Mouse (Mus musculus): Measurements from ENCODE around the gene Sdcbp2. TPM values are rescaled to one million over a fixed set of nuclear protein-coding genes. Genes with fewer than 3 reads are reported as not detected.
"Not testable (repeated sequence)": the region's sequence is repeated elsewhere in the genome, so short reads cannot be mapped to it uniquely, and the experiment has no call there.

The Sdcbp2 gene
- polyA plus RNA-seq, 2 experiments from 2014 or later = 99.8 to 108 TPM

DNA sequence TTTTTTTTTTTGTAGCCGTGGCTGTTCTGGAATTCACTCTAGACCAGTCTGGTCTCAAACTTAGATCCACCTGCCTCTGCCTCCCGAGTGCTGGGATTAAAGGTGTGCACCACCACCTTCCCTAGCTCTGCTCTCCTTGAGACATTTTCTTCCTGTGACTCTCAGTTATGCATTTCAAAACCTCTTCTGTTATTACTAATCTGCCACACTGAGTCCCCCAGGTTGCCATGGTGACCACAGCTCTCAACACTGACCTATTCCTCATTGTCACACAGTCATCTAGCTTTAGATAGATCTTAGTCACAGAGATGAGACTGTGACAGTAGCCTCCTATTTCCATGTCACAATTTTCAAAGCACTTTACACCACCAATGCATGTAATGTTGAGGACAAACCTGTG, 3.0 kb upstream of the Sdcbp2 start:
- peak; percentile 22 for ATAC-seq

DNA sequence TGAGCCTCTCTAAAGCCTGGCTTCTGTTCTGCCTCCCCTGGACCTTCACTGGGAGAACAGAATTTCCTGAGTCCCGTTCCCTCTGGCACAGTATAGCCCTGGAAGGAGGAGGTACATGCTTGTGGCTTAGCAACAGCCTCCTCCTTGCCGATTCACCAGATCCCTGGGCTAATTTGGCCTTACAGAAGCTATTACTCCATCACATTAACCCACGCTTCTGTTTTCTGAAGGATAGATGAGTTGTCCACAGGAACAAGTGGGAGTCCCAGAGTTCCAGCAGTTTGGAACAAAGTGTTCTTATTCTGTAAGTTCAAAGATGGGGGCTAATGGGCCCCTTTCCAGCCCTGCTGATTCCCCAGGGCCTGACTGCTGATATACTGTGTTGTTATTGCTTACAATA, 1.2 kb downstream of the Sdcbp2 start:
- ATAC-seq = no peak

DNA sequence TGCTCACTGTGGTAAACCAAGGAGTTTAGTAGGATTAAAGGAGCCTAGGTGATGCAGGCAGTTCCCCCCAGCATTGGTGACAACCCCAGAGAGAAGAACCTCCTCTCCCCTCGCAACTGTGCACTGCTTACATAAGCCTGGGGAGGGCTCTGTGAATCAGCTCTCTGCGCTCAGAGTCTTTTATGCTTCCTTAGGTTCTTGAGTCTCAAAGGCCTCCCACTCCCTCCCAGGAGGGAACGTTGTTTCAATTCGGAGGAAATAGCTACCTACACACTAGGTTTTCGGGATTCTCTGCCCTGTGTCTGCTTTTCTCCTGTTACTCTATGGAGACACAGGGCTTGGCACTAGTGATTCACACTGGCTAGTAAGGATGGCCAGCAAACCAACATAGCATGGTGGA, 2.2 kb downstream of the Sdcbp2 start:
- ATAC-seq = no peak

DNA sequence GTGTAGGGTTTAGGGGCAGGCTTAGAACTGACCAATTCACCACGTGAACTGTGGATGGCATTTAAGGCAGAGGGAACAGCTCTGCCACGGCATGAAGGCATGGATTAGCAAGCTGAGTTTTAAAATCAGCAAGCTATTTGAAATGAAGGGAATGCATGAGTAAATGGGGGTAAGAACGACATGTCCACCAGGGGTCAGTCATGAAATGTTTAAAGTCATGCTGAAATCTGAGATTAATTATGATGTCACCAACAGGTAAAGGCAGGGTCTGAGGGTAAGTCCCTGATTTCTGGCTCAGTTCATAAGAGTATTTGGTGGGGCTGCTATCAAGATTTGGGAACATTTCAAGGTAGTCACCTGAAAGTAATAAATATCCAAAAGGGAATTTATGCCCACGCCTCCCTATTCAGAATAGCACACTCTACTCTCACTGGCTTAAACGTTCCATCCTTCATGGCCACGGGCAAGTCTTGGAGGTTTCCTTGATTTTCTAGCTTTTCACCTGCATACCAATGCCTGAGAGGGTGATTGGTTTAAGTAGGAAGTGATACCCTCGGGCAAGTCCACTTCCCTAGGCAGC, 2.8 kb downstream of the Sdcbp2 start:
- ATAC-seq = no peak

DNA sequence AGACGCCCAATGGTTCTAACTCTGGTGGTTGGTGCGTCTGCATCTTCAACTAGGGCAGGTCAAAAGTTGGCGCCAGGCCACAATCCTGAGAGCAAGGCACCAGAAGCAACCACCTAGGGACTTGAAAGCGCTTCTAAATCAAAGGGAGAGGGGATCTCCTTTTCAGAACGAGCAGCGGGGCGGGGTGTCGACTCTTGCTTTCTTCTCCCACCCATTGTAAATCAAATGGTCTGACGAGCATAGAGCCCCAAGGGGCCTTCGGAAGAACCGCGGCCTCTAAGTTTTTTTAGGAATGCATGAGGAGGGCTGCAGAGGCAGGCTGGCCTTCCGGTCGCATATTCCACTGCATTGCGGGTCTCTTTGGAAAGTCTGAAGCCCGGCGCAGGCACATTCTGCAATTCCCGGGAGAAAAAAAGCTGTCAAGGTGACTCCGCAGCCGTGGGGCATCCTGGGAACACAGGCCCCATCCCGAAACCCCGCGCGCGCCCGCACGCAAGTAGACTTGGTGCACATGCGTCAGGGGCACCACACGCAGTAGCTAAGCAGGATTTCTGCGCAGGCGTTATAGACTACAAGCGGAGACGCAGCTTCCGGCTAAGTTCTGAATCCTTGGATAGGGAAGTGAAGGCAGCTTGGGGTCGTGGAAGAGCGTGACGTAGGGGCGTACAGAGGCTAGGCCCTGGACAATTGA, 3.4 kb downstream of the Sdcbp2 start:
- peak; percentile 66 for ATAC-seq

DNA sequence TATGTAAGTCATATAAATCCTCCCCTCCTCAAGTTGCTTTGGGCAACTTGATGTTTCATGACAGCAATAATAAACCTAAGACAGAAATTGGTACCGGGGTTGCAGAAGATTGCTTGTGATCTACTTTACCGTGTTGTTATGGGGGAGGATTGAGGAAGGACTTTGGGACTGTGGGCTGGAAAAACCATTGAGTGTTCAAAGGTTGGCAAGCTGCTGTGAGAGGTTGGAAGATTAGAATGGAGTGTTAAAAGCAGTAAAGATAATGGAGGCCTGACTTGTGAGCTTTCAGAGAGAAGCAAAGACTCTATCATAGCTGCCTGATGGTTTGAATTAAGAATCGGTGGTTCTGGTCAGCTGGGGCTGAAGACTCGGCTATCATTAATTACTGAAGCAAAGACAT, 6.8 kb downstream of the Sdcbp2 start:
- ATAC-seq = no peak

DNA sequence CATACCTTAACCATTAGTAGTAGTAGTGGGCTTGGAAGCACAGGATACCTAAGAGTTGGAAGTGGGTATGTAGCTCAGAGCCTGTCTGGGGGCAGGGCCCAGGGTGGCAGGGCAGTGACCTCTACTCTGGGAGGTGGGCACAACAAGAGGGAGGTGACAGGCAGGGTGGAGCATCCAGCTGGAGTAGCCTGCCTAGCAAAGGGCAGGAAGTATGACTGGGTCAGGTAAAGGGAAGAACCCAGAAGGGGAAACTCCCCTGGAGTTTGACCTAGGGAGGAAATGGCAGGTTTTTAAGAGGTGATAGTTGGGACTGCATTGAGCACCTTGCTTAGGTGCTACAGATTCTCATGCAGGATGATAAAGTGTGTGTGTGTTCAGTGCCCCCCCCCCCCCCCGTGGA, 8.5 kb downstream of the Sdcbp2 start:
- ATAC-seq = peak; percentile 63

DNA sequence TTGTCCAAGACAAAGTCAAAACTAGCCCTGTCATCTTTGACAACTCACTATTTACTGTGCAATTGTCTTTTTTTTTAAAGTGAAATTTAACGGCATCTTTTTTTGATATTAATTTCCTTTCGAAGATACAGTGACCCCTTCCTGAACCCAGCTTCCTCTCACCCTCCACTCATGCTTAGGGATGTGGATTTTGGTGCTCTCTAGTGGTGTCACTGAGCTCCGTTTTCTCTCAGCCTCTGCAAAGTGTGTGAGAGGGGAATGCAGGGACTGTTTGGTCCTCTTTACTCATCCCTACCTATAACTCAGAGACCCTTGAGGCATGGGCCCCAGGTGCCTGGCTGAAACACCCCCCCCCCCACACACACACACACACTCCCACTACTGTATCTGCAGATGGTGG, 13.5 kb downstream of the Sdcbp2 start:
- ATAC-seq = peak; percentile 44

DNA sequence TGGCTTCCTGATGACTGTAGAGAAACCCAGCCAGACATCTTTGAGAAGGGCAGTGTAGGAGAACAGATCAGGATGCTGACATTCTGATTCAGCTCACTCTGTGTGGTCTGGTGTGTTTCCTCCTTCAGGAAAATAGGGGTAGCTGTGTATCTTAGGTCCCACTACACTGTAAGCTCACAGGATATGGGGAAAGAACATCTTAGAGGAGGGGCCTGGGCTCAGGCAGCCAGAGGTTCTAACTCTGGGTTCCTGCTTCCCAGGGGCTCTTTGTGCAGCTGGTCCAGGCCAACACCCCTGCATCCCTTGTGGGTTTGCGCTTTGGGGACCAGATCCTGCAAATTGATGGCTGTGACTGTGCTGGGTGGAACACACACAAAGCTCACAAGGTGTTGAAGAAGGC, 14.4 kb downstream of the Sdcbp2 start:
- no peak for ATAC-seq

DNA sequence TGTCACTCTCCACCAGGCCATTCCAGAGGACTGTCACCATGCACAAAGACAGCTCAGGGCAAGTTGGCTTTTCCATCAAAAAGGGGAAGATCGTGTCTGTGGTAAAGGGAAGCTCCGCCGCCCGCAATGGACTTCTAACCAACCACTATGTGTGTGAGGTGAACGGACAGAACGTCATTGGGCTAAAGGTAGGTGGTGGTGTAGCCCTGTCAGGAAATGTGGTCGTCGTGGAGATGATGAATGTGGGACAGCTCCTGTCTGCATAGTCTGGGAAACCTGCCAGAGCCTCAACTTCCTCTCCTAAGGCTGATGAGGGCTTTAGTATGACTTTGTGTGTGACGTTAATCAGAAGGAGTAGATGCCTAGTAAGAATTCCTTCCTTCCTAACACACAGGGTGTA, 14.9 kb downstream of the Sdcbp2 start:
- no peak for ATAC-seq

DNA sequence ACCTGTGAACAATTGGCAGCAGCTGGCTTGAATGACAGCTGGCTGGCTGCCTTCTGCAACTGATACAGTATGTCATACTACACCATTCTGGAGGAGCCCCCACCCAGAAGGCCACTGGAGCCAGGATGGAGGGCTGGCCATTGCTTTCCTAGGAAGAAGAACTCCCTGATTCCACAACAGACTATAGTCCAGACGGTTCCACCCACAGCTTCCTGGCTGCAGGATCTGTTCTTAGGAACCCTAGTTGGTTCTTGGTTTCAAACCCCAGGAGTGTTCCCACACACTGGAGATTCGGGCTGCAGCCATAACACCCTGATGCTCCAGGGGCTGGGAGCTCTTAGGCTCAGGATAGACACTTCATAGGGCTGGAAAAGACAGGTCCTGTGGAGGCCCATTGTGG, 25.6 kb downstream of the Sdcbp2 start:
- ATAC-seq = no peak

DNA sequence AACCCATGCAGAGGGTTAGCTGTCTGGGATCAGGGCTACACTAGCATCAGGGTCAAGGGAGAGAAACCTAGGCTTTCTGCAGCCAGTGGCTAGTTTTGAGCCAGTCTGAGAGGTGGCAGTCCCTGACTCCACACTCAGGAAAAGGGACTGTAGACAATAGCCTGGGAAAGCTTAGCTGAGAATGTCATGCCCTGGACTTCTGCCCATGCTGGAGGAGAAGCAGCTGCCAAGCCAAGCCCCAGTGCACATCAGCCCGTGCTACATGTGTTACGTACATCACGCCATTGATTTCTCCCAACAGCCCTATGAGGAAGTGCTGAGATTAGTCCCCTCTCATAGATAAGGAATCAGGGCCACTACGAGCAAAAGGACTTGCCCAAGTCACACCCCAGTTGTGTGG, 29.7 kb downstream of the Sdcbp2 start:
- ATAC-seq = no peak

DNA sequence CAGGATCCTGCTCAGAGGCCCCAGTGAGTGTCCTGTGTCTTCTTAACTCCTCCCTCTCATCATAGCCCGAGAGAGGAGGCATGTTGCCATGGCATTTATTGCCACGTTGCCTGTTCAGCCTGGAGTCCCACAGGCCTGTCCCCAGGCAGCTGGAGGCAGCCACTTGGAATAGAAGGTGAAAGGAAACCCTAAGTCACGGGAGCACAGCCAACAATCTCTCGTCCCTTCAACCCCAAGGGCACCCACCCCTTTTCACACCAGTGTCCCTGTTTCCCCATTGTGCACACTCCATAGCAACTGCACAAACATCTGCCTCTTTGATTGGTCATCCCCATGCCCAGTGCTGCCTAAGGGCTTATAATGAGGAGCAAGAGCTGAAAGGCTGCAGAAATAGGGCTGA, 31.2 kb downstream of the Sdcbp2 start:
- no peak for ATAC-seq

DNA sequence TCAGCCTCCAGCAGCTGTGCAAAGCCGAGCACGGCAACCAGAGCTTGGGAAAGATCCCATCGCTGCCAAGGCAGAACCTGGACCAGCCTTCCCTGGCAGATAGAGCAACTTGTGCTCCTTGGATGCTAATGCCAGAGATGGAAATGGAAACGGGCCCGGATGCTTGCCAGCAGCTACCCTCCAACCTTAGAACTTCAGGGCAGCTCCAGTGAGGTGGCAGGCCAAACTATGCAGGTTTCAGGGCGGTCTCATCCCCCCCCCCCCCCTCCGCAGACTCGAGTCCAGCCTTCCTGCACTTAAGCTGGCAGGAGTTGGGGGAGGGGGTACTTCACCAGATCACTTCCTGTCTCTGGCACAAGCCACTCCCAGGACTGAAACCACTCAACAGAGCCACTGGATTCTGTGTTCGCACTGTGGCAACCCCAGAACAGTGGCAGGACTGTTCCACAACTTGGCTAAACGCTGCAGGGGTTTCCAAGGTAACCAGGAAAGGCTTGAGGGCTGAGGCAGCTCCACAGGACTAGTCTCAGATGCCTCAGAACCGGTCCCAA, 33.1 kb downstream of the Sdcbp2 start:
- ATAC-seq = peak; percentile 64

DNA sequence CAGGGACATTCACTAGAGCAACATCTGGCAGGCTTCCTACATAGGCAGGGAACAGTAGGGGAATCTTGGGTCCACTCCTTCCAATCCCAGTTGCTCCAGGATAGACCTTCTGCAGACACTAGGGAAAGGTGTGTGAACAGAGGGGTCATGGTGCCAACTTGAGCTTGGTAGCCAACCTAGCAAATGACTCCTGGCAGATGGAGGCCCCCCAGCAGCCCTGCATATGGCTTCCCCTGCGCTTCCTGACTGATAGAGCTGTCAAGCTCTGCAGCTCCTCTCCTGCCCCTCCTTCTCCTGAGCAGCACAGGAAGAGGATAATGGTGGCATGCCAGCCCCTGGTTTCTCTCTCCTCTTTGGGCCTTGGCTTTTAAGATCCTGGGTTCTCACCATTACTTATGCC, 36.0 kb downstream of the Sdcbp2 start:
- no peak for ATAC-seq

DNA sequence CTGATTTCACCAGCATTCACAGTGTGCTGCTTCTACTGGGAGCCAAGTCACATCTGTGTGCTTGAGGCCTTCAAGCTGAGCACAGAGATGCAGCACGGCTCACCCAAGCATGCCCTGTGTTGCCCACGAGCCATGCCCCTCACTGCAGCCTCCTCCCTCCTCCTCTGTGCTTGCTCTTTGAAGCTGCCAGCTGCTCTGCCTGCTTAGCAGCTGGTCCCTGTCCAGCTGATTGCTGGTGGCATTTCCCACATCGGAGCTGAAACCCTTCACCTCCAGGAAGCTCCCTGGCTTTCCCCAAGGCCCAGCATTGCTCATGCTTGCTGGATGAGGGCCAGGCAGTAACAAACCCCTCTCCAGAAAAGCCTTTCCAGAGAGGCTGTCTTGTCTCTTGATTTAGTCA, 37.6 kb downstream of the Sdcbp2 start:
- no peak for ATAC-seq

DNA sequence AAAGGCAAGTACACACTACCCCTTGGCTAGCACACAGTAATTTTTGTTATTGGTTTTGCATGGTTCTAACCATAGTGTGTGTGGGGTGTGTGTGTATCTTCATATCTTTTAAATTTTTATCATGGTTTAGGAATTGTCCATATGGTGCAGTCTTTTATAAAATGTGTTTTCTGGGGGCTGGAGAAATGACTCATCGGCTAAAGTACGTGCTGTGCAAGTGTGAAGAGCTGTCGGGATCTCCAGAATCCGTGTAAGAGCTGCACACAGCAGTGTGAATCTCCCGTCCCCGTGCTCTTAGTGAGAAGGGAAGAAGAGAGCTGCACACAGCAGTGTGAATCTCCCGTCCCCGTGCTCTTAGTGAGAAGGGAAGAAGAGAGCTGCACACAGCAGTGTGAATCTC, 43.4 kb downstream of the Sdcbp2 start:
- ATAC-seq = not testable (repeated sequence)

DNA sequence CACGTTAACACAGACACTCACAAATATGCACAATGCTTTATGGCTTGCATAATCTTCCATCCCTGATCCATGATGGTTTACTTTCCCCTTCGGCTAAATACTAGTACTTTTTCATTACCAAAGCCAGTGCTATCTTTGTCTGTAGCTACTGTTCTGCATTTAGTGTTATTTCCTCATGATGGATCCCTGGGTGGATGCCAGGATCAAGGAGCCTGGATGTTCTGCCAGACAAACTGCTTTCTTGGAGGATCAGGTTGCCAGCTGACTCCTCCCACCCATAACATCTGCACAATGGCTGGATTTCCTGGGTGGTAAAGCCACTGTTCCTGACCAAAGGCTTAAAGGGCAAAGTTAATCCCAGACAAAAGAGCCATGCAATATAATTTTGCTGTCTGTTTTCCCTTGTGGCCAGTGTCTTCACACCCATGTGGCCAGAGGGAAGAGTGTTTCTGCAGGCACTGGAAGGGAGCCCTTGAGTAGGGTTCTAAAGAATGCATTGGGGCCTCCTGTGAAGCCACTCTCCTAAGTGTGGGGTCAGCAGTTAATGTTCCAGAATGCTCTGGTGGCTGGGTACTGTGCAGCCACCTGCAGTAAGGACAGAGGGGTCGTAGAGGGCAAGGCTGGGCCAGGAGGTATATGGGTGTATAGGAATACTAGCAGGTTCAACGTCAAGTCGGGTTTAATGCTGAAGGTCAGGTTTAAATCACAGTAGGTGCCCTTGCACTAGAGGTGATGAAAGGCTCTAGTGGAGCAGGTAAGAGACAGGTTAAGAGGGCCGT, 44.3 kb downstream of the Sdcbp2 start:
- ATAC-seq = no peak

DNA sequence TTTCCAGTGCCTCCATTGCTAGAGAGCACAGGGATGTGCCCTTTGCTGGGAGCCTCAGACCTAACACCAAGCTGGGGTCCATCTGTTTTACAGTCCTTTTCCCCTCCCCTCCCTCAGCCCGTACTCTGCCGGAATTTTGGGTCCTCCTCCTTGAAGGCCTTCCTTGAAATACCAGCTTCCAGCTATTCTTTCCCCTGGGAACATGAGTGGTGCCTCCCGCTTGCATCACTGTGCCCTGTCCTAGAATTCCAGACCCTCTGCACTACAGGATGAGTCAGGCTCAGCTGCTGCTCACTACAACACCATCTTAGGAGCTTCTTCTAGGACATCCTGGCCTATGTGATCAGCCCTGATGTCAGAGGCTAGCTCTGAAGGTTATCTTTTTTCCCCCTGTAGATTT, 51.4 kb downstream of the Sdcbp2 start:
- ATAC-seq = no peak

DNA sequence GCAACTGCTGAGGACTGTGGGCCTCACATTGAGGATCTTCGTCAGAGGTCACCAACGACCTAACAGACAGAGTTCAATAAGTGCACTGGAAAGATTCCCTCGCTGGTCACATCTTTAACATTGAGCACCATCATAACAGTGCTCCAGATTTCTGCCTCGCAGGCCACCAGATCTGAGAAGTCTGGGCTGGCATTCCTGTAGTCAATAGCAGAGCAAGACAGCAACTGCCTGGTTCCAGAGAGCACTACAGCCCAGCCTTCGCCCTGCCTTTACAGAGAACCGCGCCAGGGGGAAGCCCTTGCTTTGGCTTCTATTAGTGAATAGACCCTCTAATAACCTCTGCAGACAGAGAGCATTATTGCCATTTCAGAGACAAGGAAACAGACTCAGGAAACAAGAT, 53.9 kb downstream of the Sdcbp2 start:
- no peak for ATAC-seq

DNA sequence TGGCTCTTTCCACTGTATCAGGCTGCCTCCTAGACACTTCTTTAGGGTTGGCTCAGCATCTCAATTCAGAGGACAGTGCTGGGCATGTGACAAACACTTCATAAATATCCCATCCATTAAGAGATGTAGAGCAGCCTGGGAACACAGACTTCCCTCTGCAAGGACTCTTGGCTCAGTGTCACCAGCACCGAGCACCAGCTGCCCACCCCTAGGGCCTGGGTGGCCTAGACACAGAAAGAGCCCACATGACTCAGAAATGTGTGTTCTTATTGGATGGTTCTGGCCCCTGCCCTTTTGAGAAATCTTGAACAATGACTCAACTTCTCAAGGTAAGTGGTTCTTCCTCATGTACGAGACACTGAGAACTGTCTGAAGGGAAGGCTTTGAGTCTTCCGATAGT, 55.6 kb downstream of the Sdcbp2 start:
- ATAC-seq = no peak

DNA sequence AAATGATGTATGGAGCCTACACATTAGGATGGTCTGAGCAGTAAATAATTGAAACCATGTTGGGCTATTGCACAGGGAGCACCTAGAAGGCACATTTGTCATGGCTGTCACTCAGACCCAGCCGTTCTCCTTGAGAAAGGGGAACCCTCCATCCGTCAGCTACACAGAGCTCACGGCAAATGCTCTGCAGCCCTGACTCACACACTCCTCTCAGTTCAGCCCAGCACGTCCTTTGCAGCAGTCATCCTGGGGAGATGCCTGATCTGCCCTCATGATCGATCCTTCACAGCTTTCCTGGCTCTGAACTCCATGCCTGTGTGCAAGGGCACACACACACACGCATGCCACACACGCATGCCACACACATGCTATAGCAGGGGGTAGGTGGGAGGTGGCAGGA, 56.9 kb downstream of the Sdcbp2 start:
- ATAC-seq = no peak

DNA sequence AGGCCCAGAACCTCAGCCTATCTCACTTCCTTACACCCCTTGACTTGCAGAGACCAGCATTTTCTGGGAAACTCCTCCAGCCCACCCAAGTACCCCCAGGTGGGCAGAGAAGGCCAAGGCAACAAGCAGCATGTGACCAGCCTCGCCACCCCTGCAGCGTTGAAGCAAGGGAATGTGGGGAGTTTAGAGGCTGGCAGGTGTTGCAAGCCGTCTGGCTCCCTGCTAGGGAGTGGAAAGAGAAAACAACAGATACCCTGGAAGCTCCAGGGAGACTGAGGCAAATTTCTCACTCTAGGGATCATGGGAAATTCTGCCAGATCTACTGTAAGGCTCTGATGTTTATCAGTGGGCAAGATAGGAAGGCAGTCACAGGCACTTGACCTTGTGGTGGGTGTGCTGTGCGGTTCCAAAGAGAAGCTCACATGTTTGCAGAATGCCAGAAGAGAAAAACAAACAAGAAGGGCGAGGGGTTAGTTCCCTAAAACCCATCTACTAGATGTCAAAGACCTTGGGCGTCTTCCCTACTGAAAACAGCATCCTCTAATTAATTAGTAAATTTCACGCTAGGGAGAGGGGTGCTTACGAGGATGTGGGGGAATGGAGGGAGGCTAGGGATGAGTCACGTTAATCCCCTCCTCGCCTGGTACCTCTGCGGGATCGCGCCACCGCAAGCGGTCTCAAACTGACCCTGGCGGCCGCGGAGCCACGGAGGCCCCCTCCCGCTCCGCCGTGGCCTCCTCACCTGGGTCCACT, 59.2 kb downstream of the Sdcbp2 start:
- peak; percentile 43 for ATAC-seq
